Mouse (Mus musculus): ENCODE data around the gene Akap6.
A peak's percentile ranks its signal among the peaks of the same experiment; 100 is the strongest.

The Akap6 gene

GRCm38 (mm10) chr12:52848519-52848855 is 149.3 kb downstream of the Akap6 start:
- no peak for DNase-seq (ENCODE audit: low spot score in 2 of 2)

- no peak for DNase-seq (ENCODE audit: low spot score in 2 of 2)
Measured at GRCm38 (mm10) chr12:52849297-52849696, 150.1 kb downstream of the Akap6 start.

GRCm38 (mm10) chr12:52850332-52851036 is 151.3 kb downstream of the Akap6 start:
- DNase-seq (ENCODE audit: low spot score in 2 of 2) = no peak

GRCm38 (mm10) chr12:52851221-52851620 is 152.0 kb downstream of the Akap6 start:
- DNase-seq (ENCODE audit: low spot score in 2 of 2) = no peak

DNA sequence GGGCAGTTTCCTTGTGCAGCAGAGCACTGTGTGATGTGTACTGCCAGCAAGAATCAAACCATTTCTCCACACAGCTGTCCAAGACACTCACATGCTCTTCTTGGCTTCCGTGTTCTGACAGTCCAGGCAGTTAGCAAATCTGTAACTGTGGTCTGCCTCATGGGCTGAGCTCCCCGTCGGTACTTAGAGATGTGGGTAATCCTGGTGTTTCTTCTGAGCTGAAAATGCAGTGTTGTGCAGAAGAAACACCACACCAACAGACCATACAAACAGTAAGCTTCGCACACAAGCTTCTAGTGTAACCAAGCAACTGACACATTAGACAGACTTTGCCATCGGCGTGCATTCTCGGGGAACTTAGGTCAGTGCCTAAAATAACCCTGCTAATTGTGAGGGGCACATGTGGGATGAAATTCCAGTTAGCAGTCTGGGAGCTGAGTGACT is 155.1 kb downstream of the Akap6 start:
- DNase-seq (ENCODE audit: low spot score in 2 of 2) = no peak

DNA sequence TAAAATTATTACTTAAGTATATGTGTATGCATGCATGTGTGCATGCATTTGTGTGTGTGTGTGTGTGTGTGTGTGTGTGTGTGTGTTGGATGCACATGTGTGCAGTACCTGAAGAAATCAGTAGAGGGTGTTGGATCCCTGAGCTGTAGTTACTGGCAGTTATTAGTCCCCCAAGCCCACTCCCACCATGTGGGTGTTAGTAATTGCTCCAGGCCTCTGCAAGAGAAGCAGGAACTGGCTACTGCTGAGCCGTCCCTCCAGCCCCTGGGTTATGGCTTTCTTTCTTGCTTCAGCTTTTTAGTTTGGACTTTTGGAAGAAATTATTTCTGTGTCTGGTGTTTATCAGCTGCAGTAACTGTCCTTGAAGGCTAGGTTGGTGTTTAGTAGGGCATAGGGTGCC is 156.9 kb downstream of the Akap6 start:
- DNase-seq (ENCODE audit: low spot score in 2 of 2) = no peak

DNA sequence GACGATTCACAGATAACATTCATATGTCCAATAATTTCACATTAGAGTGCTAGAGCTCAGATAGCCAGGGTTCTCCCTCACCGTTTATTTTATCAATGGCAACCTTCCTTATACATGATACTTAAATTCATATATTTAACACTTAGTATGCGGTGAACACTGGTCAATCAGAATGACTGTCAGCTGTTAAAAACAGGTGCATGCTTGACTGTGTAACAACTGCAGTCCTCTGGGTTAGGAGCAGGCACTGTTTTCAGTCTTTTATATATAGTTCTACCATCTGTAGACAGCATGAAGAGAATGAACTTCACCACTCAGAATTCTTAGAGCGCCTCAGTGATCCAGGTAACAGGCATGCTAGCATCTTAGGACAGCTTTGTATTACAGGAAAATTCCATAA is 158.1 kb downstream of the Akap6 start:
- no peak for DNase-seq (ENCODE audit: low spot score in 2 of 2)

DNA sequence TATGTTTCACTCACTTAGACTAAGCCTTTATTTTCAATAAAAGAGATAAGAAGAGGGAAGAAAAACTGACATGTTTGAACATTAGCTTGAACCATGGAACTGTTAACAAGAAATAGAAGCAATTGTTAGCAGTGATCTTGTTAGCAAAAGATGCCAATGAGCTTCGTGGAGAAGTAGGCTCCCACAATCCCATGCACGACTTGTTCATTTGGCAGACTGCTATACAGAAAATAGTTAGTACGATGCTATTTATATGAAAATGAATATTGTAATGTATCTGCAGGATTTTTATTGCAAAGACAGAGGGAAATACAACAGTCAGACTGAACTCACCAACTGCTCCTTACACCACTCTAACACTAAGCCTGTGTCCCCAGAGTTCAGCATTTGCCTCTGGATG is 162.7 kb downstream of the Akap6 start:
- DNase-seq (ENCODE audit: low spot score in 2 of 2) = no peak

GRCm38 (mm10) chr12:52868000-52868624 is 168.9 kb downstream of the Akap6 start:
- DNase-seq (ENCODE audit: low spot score in 2 of 2) = no peak

GRCm38 (mm10) chr12:52871604-52872003 is 172.4 kb downstream of the Akap6 start:
- DNase-seq (ENCODE audit: low spot score in 2 of 2) = no peak

DNA sequence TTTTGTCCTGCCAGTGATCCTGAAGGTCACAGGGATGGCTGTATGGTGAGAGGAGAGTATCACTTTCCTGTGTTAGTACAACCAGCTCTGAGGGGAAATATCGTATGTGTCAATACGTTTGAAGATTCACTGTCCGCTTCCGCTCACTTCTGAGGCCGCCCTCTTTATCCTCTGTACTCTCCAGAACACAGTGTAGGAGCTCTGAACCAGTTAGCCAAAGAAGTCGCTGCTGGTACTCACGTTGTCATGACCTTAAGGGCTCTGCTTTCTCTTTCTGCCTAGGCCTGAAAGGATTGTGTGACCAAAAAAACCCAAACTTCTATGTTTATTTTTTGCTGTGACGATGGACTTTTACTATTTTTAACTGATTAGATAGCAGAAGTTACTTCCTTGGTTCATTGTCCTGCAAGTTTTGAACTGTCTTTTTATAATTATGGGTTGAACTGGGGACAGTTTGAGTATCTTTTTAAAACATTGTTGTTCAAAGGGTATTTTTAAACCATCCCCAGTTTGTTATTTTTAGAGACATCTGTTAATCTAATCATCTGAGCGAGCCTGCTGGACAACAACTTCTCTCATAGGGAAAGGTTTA is 175.2 kb downstream of the Akap6 start:
- DNase-seq (ENCODE audit: low spot score in 2 of 2) = no peak

GRCm38 (mm10) chr12:52876065-52876464 is 176.9 kb downstream of the Akap6 start:
- DNase-seq (ENCODE audit: low spot score in 2 of 2) = no peak

- no peak for DNase-seq (ENCODE audit: low spot score in 2 of 2)
Measured at GRCm38 (mm10) chr12:52876978-52877769, 178.0 kb downstream of the Akap6 start.

- DNase-seq (ENCODE audit: low spot score in 2 of 2) = no peak
Measured at GRCm38 (mm10) chr12:52879324-52879723, 180.1 kb downstream of the Akap6 start.

GRCm38 (mm10) chr12:52892519-52892918 is 193.3 kb downstream of the Akap6 start:
- no peak for DNase-seq (ENCODE audit: low spot score in 2 of 2)

DNA sequence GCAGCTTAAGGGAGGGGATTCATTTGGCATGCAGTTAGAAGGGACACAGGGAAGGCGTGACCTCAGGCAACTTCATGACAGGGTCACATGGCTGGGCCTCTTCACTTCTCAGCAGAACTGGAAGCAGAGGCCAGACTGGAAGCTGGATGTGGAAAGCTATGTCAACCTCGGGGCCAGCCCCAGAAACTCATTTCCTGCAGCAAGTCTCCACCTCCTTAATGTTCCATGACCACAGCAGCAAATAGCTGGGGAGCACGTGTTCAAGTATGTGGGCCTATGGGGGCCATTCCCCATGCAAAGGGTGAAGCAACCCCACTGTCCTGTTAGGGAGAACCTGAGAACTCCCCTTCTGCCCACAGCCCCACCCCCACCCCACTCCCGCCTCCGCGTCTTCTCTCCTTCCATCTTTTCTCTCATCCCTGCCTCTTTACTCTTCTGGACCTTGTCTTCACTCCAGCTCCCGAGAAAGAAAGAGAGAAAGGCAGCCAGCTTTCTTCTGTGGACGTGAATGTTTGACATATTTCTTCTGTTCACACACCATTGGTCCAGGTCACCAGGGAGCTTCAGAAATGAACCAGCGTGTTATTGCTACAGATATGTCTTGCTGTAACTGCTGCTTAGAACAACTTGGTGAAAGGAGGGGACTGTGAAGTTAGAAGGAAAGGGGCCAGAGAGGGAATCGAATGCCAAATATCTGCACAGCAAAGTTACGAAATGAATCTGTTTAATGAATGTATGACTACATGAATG is 194.6 kb downstream of the Akap6 start:
- DNase-seq (ENCODE audit: low spot score in 2 of 2) = no peak

GRCm38 (mm10) chr12:52895672-52896460 is 196.7 kb downstream of the Akap6 start:
- peak in 1 of 2 experiments; percentile 40 for DNase-seq (ENCODE audit: low spot score in 2 of 2)

GRCm38 (mm10) chr12:52896785-52897184 is 197.6 kb downstream of the Akap6 start:
- no peak for DNase-seq (ENCODE audit: low spot score in 2 of 2)

DNA sequence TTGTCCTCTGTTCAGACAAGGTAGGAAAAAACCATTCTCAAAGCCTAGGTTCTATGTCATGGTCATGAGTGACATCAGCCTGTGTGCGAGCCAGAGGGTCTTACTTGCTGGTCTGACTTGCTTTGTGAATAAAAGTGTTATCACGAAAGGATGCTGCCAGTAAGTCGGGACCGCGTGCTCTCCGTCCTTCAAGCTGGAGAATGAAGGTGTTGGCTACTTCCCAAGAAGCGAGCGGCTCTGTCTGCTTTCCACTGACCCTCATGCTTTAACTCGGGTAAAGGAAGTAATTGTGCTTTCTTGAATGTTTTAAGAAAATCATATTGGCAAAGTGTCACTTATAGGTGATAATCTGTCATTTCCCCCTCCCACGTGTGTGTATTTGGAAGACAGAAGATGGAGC is 198.9 kb downstream of the Akap6 start:
- DNase-seq (ENCODE audit: low spot score in 2 of 2) = no peak

- no peak for DNase-seq (ENCODE audit: low spot score in 2 of 2)
Measured at GRCm38 (mm10) chr12:52904046-52904445, 204.9 kb downstream of the Akap6 start.

Measured in frontal cortex, postnatal 25 days (tissue).